Mouse (Mus musculus): ENCODE data around the gene Pick1.

Gene Pick1

GRCm38 (mm10) chr15:79229058-79229821, at the start of gene Pick1, which contains the start of gene Gm49486:
Pick1 (plus strand) TSS chr15:79229173.
Gm49486 (plus strand) TSS chr15:79229391.
- peak; percentile 89 for DNase-seq (ENCODE audit: low read depth, low spot score)

GRCm38 (mm10) chr15:79185213-79185612, 43.8 kb upstream of the Pick1 start:
- no peak for DNase-seq (ENCODE audit: low read depth, low spot score)

GRCm38 (mm10) chr15:79187819-79188218, 41.2 kb upstream of the Pick1 start:
- no peak for DNase-seq (ENCODE audit: low read depth, low spot score)

GRCm38 (mm10) chr15:79191426-79191825, 37.5 kb upstream of the Pick1 start:
- DNase-seq (ENCODE audit: low read depth, low spot score), result no peak

- DNase-seq (ENCODE audit: low read depth, low spot score), result no peak
These were observed 36.5 kb upstream of the Pick1 start for GRCm38 (mm10) chr15:79192450-79192849.

- no peak for DNase-seq (ENCODE audit: low read depth, low spot score)
These were observed 35.8 kb upstream of the Pick1 start for GRCm38 (mm10) chr15:79192885-79193845.

- no peak for DNase-seq (ENCODE audit: low read depth, low spot score)
These were observed 34.9 kb upstream of the Pick1 start for GRCm38 (mm10) chr15:79194048-79194447.

GRCm38 (mm10) chr15:79194946-79195345, 34.0 kb upstream of the Pick1 start:
- no peak for DNase-seq (ENCODE audit: low read depth, low spot score)

GRCm38 (mm10) chr15:79195492-79195891, 33.5 kb upstream of the Pick1 start:
- no peak for DNase-seq (ENCODE audit: low read depth, low spot score)

GRCm38 (mm10) chr15:79199390-79199976, 29.5 kb upstream of the Pick1 start:
- DNase-seq (ENCODE audit: low read depth, low spot score), result no peak

GRCm38 (mm10) chr15:79201491-79202150, 27.4 kb upstream of the Pick1 start:
- DNase-seq (ENCODE audit: low read depth, low spot score), result peak; percentile 25

- no peak for DNase-seq (ENCODE audit: low read depth, low spot score)
These were observed 26.4 kb upstream of the Pick1 start for GRCm38 (mm10) chr15:79202575-79202974.

- no peak for DNase-seq (ENCODE audit: low read depth, low spot score)
These were observed 20.8 kb upstream of the Pick1 start for GRCm38 (mm10) chr15:79208211-79208610.

GRCm38 (mm10) chr15:79208758-79209439, 20.1 kb upstream of the Pick1 start:
- DNase-seq (ENCODE audit: low read depth, low spot score), result peak; percentile 89

- no peak for DNase-seq (ENCODE audit: low read depth, low spot score)
These were observed 18.6 kb upstream of the Pick1 start for GRCm38 (mm10) chr15:79210357-79210756.

- DNase-seq (ENCODE audit: low read depth, low spot score), result no peak
These were observed 16.1 kb upstream of the Pick1 start for GRCm38 (mm10) chr15:79212750-79213446.

GRCm38 (mm10) chr15:79213591-79213990, 15.4 kb upstream of the Pick1 start:
- no peak for DNase-seq (ENCODE audit: low read depth, low spot score)

GRCm38 (mm10) chr15:79216191-79216590, 12.8 kb upstream of the Pick1 start:
- DNase-seq (ENCODE audit: low read depth, low spot score), result no peak

- no peak for DNase-seq (ENCODE audit: low read depth, low spot score)
These were observed 9.4 kb upstream of the Pick1 start for GRCm38 (mm10) chr15:79219572-79219971.

- no peak for DNase-seq (ENCODE audit: low read depth, low spot score)
These were observed 5.3 kb upstream of the Pick1 start for GRCm38 (mm10) chr15:79223641-79224040.

Measured in CD4-positive helper T cell, adult 2 months (primary cell).